Mouse (Mus musculus): ENCODE results near the gene Tmprss7.

Gene Tmprss7

DNA sequence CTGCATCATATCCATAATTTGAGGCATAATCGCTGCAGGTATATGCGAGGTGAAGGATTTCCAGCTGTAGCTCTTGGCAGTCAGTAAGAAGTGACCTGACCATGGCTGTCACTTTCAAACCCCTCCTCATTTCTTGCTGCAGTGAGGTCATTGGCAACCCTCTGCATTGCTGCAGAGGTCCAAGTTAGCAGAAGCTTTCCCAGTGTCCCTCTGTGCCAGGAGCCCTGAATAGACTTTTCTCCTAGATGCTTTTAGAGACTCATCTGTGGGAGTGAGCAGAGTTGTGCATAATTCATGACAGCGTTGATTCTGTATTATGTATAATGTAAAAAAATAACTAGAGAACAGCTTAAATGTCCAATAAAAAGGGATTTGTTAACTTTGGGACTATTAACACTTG, 8.2 kb downstream of the Tmprss7 start:
- no peak for DNase-seq (ENCODE audit: low spot score)

DNA sequence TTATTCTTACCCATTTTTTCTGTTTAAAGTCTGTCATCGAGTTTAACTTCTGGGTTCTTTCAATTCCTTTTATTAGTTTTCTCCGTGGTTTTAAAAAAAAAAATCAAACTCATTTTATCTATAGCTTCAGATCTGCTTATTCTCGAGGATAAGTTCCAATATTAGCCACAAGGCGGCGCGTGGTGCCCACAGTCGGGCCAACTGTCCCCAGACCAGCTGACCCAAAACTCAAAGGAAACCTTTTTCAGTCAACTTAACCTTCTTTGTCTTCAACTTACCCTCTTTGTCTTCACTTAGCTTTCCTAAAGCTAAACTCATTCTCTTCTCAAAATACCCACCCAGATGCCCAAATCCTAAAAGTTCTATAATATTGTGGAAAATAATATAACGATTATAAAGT, 8.6 kb downstream of the Tmprss7 start:
- DNase-seq (ENCODE audit: low spot score), result no peak

DNA sequence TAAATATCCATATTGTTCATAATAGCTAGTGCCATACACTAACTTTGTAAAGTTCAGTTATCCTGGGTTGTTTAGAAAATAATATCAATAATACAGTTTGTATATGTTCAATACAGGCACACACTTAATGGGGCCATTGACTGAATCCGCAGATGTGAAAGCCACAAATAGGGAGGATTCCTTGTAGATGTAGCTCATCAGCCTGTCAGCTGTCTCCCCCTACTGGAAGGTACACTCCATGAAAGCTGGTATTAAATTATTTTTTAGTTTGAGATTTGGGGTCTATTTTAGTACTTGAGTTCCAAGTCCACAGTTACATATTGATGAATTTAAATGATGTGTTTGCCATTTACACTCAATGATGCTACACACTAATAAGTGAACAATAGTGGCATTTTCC, 17.0 kb downstream of the Tmprss7 start:
- DNase-seq (ENCODE audit: low spot score), result no peak

GRCm38 (mm10) chr16:45670005-45670404, 23.5 kb downstream of the Tmprss7 start:
- no peak for DNase-seq (ENCODE audit: low spot score)

DNA sequence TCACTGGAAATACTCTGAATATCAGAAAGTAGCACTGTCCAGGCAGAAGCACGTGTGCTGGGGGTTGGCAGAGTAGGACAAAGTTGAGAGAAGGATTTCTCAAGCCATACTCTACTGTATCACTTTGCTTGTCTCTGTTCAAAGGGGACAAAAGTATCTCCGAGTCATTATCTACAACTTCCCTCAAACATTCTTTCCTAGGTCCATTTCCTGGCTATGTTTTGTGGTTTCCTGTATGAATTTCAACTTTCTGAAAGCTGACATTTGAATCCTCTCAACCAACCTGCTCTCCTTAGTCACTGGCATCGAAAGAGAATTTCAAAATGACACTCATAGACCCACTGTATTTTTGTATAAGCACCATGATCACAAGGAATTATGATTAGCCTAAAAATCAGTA, 25.3 kb downstream of the Tmprss7 start:
- DNase-seq (ENCODE audit: low spot score), result no peak

DNA sequence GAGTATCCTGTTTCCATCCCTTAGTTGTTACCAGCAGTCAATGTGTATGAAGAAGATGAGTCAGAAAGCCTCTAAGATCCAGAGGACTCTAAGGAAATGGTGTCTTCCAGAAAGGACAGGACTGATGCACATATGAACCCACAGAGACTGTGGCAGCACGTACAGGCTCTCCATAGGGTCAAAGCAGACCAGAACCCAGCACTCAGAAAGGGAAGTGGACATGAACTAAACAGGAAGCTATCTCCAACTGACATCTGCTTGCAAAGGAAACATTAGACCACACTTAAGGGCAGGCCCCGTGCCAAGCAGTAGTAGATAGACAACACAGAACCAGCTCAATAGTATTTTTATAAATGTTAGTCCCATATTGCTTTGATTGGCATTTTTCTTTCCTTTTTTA, 27.3 kb downstream of the Tmprss7 start:
- no peak for DNase-seq (ENCODE audit: low spot score)

DNA sequence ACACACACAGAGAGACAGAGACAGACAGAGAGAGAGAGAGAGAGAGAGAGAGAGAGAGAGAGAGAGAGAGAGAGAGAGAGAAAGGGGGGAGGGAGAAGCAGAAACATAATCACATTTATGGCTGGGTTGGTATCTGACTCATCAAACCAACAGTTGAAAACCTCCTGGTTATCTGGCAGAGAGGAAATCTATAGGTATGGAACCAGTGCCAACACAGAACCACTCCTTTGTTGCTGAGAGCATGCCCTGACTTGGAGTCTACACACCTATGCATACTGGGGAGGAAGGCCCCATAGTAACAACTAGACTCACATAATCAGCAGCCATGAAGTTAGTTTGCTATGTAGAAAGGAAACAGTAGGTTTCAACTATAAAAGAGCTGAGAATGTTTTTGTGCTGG, 31.1 kb downstream of the Tmprss7 start:
- DNase-seq (ENCODE audit: low spot score), result no peak

- no peak for DNase-seq (ENCODE audit: low spot score)
Observed at GRCm38 (mm10) chr16:45659596-45659995, 33.9 kb downstream of the Tmprss7 start.

GRCm38 (mm10) chr16:45658248-45658647, 35.2 kb downstream of the Tmprss7 start:
- DNase-seq (ENCODE audit: low spot score), result no peak

DNA sequence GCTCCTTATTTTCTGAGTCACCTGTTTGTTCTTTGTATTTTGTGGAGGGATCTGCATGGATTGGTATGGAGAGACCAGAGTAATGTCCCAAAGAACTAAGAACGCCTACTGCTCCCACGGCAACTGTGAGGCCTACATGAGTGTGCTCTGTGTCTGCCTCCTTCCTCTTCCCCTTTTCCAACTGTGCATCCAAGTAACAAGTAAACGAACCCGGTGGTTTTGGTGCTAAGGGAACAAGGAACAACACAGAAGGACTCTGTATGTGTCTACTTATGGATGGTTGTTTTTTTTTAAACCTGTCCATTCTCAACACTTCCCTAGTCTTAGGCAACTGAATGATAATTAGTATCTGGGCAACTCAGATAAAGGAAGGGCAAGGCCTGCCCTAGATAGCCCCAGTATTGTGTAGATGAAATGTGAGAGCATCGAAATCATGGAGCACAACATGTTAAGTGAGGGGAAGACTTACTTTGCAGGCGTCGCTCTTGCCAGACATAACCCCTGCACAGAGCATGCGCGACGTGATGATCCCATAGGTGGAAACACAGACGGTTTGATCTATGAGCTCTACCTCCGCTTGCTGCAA, 35.8 kb downstream of the Tmprss7 start:
- no peak for DNase-seq (ENCODE audit: low spot score)

DNA sequence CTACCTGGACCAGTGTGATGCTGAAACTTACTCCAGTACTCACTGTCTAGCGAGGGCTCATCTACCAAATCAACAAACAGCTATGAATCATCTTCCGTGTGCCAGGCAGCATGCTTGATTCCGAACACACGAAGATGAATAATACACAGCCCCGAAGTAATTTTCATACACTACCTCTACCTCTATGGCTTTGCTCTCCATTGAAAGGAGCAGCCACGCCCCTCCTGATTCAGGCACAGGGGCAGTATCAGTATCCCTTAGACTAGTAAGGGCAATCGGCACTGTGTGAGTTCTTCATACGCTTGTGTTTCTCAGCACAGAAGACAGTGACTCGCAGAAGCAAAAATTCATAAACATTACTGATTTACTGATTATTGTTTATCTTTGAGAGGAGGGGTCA, 39.0 kb downstream of the Tmprss7 start:
- no peak for DNase-seq (ENCODE audit: low spot score)

GRCm38 (mm10) chr16:45653934-45654332, 39.5 kb downstream of the Tmprss7 start, which contains the start of gene BC016579:
Gene BC016579, minus strand, starts transcription at chr16:45654068.
- DNase-seq (ENCODE audit: low spot score), result no peak

DNA sequence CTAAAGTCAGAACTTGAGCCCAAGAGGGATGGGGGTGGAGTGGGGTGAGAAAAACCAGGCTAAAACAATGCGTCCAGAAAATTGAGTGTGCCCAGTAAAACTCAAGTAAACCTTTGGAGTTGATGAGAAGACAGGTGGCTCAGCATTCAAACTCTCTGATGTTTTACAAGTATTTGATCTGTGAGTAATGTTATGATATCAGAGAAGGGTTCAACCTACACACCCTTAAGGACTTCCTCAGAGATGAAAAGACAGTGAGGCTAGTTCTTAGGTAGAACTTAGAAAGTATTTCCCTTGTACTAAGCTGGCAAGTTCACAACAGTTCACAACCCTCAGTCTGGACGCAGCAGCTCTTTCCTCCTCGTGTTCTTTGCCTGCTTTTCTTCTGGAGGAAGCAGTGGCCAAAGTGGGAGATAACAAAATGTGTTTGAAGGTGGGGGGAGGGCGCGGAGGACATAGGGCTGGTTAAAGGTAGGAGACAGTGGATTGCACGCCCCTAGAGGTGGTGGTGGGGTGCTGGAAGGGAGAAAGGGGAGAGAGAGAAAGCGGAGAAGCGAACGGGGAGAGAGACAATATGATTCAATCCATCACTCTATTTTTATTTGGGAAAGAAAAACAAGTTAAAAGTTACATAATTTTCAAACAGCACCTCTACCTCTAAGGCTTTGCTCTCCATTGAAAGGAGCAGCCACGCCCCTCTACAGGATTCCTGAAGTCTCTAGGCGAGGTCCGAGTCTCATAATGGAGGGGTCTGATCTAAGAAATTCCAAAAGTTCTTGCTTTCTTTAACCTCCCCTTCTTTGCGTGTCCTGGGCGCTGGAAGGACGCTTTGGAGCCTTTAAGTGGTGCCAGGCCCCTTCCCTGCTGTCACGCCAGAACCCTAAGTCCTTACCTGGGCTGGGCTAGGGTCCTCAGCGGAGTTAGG, 40.2 kb downstream of the Tmprss7 start:
- no peak for DNase-seq (ENCODE audit: low spot score)

DNA sequence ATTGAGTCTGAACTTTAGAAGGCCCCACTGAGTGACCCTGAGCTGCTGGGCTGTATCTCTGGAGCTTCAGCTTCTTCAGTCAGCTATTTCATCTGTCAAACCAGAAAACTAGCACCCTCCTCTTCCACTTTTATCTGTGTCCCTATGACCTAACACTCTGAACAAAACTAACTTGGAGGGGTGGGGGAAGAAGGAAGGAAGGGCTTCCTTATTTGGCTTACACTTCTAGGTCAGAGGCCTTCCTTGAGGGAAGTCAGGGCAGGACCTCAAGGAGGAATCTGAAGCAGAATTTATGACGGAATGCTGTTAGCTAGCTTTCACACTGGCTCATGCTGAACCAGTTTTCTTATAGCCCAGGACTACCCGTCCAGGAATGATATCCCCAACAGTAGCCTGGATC, 42.0 kb downstream of the Tmprss7 start:
- DNase-seq (ENCODE audit: low spot score), result no peak

DNA sequence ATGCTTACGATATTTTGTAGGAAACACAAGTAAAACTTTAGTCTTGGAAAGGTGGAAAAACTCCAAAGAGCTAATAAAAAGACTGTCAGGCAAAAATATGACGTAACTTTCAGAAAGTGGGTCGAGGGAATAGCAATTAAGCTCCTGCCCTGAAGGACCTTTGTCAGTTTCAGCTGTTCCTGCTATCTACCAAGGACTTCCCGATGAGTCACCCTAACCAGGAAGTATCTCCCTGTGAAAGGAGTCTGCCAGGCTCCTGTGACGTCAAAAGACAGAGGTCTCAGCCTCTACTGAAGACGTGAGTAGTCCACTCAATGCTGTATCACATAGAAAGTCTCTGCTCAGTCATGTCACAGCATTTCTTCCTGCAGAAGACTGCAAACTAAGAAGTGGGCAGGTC, 49.1 kb downstream of the Tmprss7 start:
- DNase-seq (ENCODE audit: low spot score), result no peak

DNA sequence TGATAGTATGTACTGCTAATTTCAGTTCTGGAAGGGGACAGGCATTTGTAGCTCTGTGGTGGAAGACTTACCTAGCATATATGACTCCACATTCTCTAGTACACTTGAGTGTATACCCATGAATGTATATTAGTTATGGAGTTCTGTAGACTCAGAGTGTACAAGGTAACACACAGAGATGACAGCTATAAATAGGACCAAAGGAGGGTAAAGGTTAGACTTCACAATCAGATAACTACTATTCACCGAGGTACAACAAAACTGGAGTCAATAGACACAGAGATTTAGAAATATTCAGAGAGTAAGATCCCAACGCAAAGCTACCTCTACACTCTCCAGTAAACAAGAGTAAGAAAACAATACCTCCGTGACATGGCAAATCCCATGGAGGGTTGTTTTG, 49.5 kb downstream of the Tmprss7 start:
- no peak for DNase-seq (ENCODE audit: low spot score)

- DNase-seq (ENCODE audit: low spot score), result no peak
Observed at GRCm38 (mm10) chr16:45641301-45641700, 52.2 kb downstream of the Tmprss7 start.

DNA sequence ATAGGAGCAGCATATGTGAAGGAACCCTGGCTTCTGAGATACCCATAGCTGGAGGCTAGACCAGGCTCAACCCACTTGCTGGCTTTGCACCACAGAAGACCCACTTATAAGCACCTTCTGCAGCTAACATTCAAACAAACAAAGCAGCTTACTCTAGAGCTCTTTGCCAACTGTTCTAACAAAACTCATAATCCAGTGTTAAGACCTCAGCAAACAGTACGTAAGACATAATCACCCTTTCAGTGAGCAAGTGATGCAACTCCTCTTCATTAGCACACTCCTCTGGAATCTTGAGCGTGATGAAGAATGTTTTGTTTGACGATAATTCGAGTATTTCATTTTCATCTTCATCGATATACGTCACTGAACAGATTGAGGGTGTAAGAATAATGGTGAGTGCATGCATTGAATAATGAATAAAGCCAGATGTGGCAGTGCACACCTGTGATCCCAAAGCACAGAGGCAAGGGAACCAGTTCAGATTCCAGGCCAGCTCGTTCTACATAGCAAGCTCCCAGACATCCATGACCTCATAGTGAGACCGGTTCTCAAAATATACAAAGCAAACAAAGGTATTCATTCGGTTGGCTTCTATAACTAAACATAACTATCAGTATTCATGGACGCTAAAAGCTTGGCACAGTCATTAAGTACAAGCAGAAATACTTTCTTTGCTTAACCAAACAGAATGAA, 53.2 kb downstream of the Tmprss7 start:
- DNase-seq (ENCODE audit: low spot score), result no peak

DNA sequence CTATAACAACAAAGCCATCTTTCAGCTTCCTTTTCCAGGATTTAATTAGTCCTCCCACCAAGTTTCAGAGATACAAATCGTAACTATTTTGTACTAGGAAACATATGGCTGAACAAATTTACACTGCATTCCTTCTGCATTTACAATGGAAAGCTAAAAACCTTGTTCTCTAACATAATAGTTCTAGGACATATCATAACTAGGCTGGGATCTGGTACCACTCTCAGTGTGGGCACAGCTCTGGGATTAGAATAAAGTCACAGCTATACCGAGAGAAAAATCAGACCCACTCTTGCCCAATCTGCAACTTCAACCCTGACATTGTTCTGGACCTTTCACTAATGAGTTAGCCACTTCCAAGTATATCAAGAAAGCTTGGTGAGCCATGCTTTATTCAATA, 57.6 kb downstream of the Tmprss7 start:
- DNase-seq (ENCODE audit: low spot score), result no peak

GRCm38 (mm10) chr16:45632420-45632819, 61.0 kb downstream of the Tmprss7 start:
- DNase-seq (ENCODE audit: low spot score), result no peak

GRCm38 (mm10) chr16:45630347-45630960, 63.0 kb downstream of the Tmprss7 start:
- peak; percentile 4 for DNase-seq (ENCODE audit: low spot score)

DNA sequence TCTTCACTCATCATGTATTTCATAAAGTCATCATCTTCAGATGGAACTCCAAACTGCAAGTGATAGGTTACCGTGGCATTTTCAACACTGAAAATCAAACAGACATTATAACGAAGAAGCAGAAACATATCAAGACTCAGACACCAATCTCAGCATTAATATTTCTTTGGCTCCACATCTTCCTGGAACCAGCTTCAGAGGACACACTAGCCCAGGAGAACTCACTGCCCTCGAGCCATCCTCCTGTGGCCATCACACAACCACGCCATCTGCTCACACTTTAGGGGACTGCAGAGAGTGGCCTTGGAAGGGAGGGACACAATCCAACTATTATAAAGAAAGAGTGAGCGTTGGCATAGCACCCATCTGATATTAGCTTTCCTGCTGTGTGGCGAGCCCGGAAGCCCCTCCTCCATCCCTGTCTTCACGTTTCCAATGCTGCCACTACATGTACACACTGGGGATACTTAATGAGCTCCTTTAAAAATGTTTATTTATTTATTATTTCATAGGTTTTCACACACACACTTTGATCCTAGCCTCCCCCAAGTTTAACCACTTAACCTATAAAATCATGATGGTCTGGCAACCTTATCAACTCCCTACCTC, 63.9 kb downstream of the Tmprss7 start:
- no peak for DNase-seq (ENCODE audit: low spot score)

Measured in spleen, adult 12 weeks (tissue).